Mouse (Mus musculus): Measurements from ENCODE around the gene Dnajb4. TPM values are rescaled to one million over a fixed set of nuclear protein-coding genes. Genes with fewer than 3 reads are reported as not detected.
A peak's percentile ranks its signal among the peaks of the same experiment; 100 is the strongest.
"Not testable (repeated sequence)": the region's sequence is repeated elsewhere in the genome, so short reads cannot be mapped to it uniquely, and the experiment has no call there.

Gene Dnajb4
- total RNA-seq, 4 experiments from 2014 or later: 88.0 to 125 (median 101) TPM

DNA sequence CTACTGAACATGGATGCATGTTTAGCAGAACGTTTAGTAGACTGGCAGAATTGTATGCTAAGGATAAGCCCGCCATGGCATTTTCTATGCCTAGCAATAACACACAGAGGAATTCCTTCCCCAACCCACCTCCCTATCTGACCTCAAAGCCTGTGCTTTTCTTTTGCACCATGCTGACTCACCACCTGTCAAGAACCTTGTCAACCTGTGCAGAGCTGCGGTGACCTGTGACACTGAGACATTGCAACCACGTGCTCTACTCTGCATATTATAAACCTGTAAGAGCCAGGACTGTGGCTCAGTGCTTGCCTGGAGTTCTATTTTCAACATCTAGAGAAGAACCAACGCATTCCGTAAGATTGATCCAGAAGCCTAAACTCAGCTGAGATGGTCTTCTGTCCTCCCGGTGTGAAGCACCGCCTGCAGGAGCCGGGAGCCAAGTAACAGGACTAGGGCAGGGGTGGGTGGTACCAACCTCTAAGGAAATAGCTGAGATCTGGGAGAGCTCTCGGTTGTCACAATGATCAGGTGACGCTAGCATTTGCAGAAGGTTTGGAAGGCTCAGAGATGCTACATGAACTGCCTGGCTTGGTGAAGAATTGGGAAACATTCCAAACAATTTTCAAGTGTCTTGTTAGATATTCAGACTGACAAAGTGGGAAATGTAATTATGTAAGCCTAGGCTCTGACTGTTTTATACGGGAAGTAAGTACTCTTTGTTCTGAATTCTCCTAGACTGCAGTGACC lies 62.8 kb downstream of the Dnajb4 start:
- no peak for DNase-seq (ENCODE audit: low spot score)

DNA sequence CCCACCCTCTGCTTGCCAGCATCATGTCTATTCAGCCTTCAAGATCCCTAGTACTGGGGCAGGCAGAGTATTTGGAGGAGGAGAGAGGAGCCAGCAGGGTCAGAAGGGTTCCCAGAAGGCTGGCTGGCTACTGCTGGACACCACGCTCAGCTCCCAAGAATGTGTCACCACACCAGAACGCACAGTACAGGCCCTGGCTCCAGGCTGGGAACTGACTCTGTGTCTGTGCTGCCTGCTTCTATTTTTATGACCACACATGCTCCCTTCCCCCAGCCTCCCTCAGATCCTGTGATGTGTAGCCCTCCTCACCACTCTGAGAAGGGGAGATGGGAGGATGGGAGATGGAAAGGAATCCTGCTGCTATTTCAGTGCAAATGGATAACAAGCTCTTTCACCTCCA lies 64.9 kb downstream of the Dnajb4 start:
- DNase-seq (ENCODE audit: low spot score): peak; percentile 79

DNA sequence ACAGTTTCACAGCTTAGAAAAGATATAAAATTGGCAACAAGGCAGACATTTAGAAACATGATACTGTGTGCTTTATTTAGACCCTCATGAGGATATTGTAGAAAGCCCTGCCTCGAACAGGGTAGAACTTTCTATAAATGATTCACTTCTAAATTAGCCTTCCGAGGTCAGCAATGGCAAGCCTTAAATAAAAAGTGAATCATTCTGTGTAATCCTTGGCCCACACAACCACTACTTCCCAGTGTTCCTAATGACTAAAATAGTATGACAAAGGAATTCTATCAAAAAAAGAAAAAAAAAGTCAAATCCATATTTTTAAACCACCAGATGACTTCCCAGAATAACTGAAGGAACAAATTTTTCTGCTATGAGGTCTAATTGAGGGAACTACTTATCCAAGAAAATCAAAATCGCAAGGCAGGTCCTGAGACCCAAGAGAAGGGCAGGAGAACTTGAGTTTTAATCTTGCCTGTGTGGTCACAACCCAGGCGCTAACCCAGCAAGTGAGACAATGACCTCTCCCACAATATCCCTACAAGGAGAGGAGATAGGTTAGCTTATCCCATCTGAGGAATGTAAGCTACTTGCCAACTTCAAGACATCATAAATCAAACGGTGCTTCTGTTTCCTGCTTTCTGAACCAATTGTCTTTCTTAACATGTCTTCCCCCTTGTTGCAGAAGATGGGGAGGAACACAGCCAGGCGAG lies 67.0 kb downstream of the Dnajb4 start:
- peak; percentile 74 for DNase-seq (ENCODE audit: low spot score)

DNA sequence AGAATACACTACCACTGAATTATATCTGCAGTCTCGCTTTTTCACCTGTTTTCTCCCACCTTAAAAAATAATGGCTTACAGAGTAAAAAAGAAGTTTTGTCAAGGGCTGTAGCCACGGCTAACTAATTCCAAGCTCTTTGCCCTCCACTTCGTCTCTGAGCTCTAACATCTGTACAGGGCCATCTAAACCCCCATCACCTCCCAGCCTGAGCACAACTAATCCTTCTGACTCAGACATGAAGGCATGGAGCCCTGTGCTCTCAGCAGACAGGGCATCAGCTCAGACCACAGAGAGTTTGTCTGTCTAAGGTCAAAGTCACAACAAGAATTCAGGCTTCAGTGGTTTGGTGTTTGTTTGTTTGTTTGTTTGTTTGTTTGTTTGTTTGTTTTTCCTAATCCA lies 68.0 kb downstream of the Dnajb4 start:
- DNase-seq (ENCODE audit: low spot score): no peak

DNA sequence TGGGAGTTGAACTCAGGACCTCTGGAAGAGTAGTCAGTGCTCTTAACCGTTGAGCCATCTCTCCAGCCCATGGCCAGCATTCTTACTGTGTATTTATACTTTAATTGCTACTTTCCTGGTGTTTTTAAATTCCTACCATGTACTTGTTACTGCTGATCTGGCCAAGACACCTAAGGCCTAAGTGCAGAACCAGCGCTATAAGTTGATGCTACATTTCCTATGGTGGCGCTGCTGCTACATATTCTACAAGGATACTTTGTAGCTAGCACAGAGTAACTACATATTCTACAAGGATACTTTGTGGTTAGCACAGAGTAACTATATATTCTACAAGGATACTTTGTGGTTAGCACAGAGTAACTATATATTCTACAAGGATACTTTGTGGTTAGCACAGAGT lies 70.8 kb downstream of the Dnajb4 start:
- DNase-seq (ENCODE audit: low spot score): not testable (repeated sequence)

DNA sequence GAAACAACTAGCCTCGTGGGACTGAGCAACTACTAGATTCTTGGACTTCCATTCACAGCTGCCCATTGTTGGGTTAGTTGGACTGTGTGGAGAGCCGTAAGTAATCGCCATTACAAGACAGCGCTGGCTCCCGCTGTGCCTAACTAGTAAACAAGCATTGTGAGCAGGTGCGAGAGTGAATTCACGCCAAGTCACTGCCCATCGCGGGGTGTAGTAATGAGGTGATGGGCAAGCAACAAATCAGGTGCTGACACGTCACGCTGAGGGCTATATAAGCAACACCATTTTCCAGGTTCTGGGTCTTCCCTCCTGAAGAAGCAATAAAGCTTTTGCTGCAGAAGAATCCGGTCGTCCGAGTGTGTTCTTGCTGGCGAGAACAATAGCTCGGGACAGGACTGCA lies 74.0 kb downstream of the Dnajb4 start:
- not testable (repeated sequence) for DNase-seq (ENCODE audit: low spot score)

DNA sequence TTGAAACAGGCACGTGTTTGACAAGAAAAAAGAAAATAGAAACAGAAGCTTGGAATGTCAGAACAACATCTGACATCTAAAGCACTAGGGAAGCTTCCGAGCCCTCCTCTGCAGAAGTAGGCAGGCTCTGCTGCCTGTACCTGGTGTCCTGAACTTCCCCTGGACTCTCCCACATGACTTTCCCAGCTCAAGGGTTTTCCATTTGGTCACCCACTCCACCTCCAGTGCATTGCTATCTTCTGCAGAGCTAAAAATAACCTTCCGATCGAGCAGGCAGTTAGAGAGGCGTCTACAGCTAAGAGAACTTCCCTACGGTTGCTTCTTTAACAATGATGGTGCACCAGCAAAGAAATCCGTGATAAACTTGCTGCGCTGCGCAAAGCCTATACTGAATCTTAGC lies 76.5 kb downstream of the Dnajb4 start:
- DNase-seq (ENCODE audit: low spot score): peak; percentile 67

DNA sequence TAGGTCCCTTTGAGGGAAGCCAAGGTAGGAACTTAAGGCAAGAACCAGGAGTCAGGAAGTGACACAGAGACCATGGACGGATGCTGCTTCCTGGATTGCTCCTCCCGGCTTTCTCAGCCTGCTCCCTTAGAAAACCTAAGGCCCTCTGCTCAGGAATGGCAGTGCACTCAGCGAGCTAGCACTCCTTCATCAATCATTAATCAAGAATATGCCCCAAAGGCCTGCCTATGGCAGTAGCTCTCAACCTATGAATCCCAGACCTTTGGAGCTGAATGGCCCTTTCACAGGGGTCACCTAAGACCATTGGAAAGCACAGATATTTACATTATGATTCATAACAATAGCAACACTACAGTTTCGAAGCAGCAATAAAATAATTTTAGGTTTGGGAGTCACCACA lies 79.1 kb downstream of the Dnajb4 start:
- DNase-seq (ENCODE audit: low spot score): no peak

DNA sequence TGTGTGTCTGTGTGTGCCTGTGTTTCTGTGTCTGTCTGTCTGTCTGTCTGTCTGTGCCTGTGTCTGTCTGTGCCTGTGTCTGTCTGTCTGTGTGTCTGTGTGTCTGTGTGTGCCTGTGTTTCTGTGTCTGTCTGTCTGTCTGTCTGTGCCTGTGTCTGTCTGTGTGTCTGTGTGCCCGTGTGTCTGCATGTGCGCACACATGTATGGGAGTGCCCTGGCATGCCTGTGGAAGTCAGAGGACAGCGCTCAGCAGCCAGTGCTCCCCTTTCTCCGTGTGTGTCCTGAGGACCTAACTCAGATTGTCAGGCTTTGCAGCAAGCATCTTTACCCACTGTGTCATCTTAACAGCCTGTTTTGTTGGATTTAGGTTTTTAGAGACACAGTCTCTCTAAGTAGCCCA lies 80.7 kb downstream of the Dnajb4 start:
- not testable (repeated sequence) for DNase-seq (ENCODE audit: low spot score)

DNA sequence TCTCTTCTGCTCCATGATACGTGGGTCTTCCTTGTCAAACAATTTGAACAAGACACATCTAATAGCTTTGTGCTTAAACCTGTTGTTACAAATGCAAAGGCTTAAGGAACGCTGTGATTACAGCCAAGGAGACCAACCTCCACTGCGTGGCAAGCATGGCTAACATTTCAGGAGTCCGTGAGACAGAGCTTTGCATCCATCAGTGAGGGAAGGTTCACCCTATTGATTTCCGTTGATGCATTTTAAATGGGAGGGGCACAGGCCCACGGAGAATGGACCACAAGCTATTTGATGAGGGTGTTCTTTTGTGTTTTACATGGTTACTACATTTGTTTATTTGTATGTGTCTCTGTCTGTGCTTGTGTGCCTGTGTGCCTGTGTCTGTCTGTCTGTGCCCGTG lies 81.5 kb downstream of the Dnajb4 start:
- DNase-seq (ENCODE audit: low spot score): no peak

Other genes starting within 250 kb of the Dnajb4 start
- 1 to 10 TPM; 3.0 to 4.8 (median 3.4) TPM for gene Gipc2, start 44.1 kb downstream of the Dnajb4 start, total RNA-seq (2022)
- 10 to 100 TPM; 44.3 to 55.0 (median 52.5) TPM for gene Fubp1, start 120 bp upstream of the Dnajb4 start, total RNA-seq (2022)
- 100 to 1,000 TPM; 264 to 407 (median 333) TPM for gene Nexn, start 56.0 kb upstream of the Dnajb4 start, total RNA-seq (2022)
- 10 to 100 TPM; 10.4 to 15.8 (median 10.9) TPM for gene Miga1, start 130.1 kb upstream of the Dnajb4 start, total RNA-seq (2022)
- 10 to 100 TPM; 24.5 to 25.5 (median 24.6) TPM for gene Usp33, start 136.2 kb upstream of the Dnajb4 start, total RNA-seq (2022)
- gene Zzz3, start 185.2 kb upstream of the Dnajb4 start, total RNA-seq (2022): 10 to 100 TPM; 20.3 to 24.4 (median 22.7) TPM